ENCODE assay signal across 8 mouse cellular contexts in genomic region chr6:51875884-51876626, GRCm38 (mm10).
DNase-seq lines count a peak whose midpoint lies in the region; ATAC-seq and TF ChIP-seq lines count a peak whose summit lies in the region.

No protein-coding gene starts in this region.

- peaks cover 8% of the 10 kb centered on the region; the same call in 1 of the 2 replicates for H3K27me3 ChIP-seq in midbrain, embryonic 14.5 days (ENCODE audit: control insufficient read depth, insufficient read depth, low read length)
- peaks cover 29% of the 10 kb centered on the region for H3K27me3 ChIP-seq in midbrain, embryonic 15.5 days (replicated peaks)
- H3K27me3 ChIP-seq in kidney, adult 2 months (replicated peaks; ENCODE audit: control insufficient read depth, insufficient read depth, low read length), result no peaks in the 10 kb centered on the region

- no peaks in the 10 kb centered on the region for H3K9me3 ChIP-seq in midbrain, embryonic 14.5 days (ENCODE audit: control insufficient read depth, low read length)
- H3K9me3 ChIP-seq in midbrain, embryonic 15.5 days, result no peaks in the 10 kb centered on the region

- no peak overlapping the region for H3K27ac ChIP-seq in midbrain, embryonic 14.5 days (replicated peaks; ENCODE audit: low read depth, low read length)
- H3K27ac ChIP-seq in midbrain, embryonic 15.5 days, result no peak overlapping the region
- no peak overlapping the region for H3K27ac ChIP-seq in kidney, adult 2 months (ENCODE audit: insufficient read depth, low read depth, low read length)

- no peak overlapping the region for H3K9ac ChIP-seq in midbrain, embryonic 14.5 days (replicated peaks; ENCODE audit: low read length)
- H3K9ac ChIP-seq in midbrain, embryonic 15.5 days, result no peak overlapping the region

- peak; percentile 74 for DNase-seq in midbrain, embryonic 14.5 days
- peak; percentile 85 for DNase-seq in embryo, embryonic 10.5 days (ENCODE audit: low spot score)
- peak; percentile 47 for DNase-seq in kidney, adult 2 months
- DNase-seq in lung, postnatal 4 days, result peak; percentile 65 to 78
- DNase-seq in left cerebral cortex, adult 9 months (ENCODE audit: low spot score in 2 of 2), result no peak
- DNase-seq in left cerebral cortex, postnatal 36 days (ENCODE audit: low spot score in 2 of 2), result no peak
- no peak for DNase-seq in layer of hippocampus, adult 9-10 months (ENCODE audit: low spot score)

- no peaks in the 10 kb centered on the region for H3K4me1 ChIP-seq in midbrain, embryonic 14.5 days (ENCODE audit: control insufficient read depth, insufficient read depth, low read length)
- H3K4me1 ChIP-seq in midbrain, embryonic 15.5 days, result no peaks in the 10 kb centered on the region
- peaks cover 4% of the 10 kb centered on the region; the same call in 1 of the 2 replicates for H3K4me1 ChIP-seq in kidney, adult 2 months (ENCODE audit: control insufficient read depth, insufficient read depth, low read length)

- no peak for ATAC-seq in midbrain, embryonic 14.5 days (ENCODE audit: low FRiP score, low TSS enrichment)
- no peak for ATAC-seq in midbrain, embryonic 15.5 days (replicated peaks)

- intact Hi-C loops in left cerebral cortex, postnatal 36 days (cut with DNase I), result loop anchor here (5.0 to 10.0 kb wide), 2 partner anchors 129 to 321 kb away; no protein-coding TSS in a partner anchor

- 44% methylated on average over 6 of the region's 6 CpGs for WGBS in midbrain, embryonic 14.5 days
- WGBS in midbrain, embryonic 15.5 days, result 38% methylated on average over 6 of the region's 6 CpGs
- WGBS in kidney, adult 2 months, result 31% methylated on average over 6 of the region's 6 CpGs

- no peak overlapping the region for H3K4me3 ChIP-seq in midbrain, embryonic 14.5 days (replicated peaks; ENCODE audit: low read depth, low read length)
- H3K4me3 ChIP-seq in midbrain, embryonic 15.5 days, result no peak overlapping the region
- no peak overlapping the region for H3K4me3 ChIP-seq in kidney, adult 2 months (ENCODE audit: insufficient read depth, low read depth, low read length)

- TF ChIP-seq POLR2A in kidney, adult 2 months (IDR thresholded peaks at IDR 0.05; ENCODE audit: low read depth, low read length), result no peak

- TF ChIP-seq CTCF in kidney, adult 2 months (conservative IDR thresholded peaks at IDR 0.05; ENCODE audit: insufficient read depth, insufficient read length, low read depth, low read length), result no peak; the same call in 1 of the 2 replicates

- no peak overlapping the region for H3K4me2 ChIP-seq in midbrain, embryonic 14.5 days (ENCODE audit: low read length)
- H3K4me2 ChIP-seq in midbrain, embryonic 15.5 days, result no peak overlapping the region

- H3K36me3 ChIP-seq in midbrain, embryonic 14.5 days (ENCODE audit: control insufficient read depth, insufficient read depth, low read length), result no peaks in the 10 kb centered on the region
- no peaks in the 10 kb centered on the region for H3K36me3 ChIP-seq in midbrain, embryonic 15.5 days (replicated peaks)
- no peaks in the 10 kb centered on the region for H3K36me3 ChIP-seq in kidney, adult 2 months (ENCODE audit: control insufficient read depth, insufficient read depth, low read length)

Comparison
In these comparisons a context has a peak if more than half of its experiments do, and no peak if none do; other contexts are left out.
1. DNase-seq: peak in midbrain, embryonic 14.5 days (single experiment), embryo, embryonic 10.5 days (single experiment), kidney, adult 2 months (single experiment) and lung, postnatal 4 days (2 of 2); none in left cerebral cortex, adult 9 months (0 of 2), left cerebral cortex, postnatal 36 days (0 of 2) and layer of hippocampus, adult 9-10 months (single experiment).